Mouse (Mus musculus): Measurements from ENCODE around the gene Proca1. TPM values are rescaled to one million over a fixed set of nuclear protein-coding genes. Genes with fewer than 3 reads are reported as not detected.

The Proca1 gene
- polyA plus RNA-seq, 1 experiment: 7.6 TPM

DNA sequence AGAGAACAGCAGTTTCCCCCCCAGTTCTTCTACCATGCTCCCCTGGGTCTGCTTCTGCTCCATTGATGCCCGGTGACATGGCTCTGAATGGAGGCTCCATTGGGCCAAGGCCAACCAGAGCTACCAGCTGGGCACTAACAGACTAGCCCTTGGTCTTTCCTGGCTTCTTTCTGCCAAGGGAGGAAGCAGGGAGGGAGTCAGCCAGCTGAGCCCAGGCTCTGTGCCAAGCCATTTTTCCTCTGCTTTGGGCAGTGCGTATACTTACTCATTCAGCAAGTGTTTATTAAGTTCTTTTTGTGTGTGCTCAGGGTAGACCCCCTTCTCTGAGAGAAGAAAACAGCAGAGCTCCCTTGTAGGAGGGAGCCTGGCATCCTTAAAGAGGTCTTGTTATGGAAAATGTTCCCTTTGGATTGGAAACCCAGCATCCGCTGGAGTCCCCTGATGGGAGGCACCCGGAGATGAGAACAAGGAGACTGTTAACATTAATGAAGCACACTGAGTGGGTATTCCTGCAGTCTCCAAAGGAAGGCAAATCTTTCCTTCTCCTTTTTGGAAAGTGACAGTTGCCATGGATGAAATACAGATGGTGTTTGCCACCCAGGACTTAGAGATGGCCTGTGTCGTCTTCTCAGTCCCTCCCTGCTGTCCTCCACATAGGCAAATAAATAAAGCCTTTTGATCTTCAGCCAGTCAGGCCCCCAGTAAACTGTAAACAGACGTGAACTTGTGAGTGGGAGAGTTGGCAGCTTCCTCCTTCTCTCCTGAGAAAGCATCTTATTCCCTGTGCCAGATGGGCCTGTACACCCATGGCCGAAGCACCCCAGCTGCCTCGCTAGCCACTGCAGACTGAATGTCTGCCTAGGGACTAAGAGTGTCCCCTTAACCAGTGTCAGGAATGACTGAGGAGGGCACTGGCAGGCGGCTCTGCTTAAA is 40.6 kb upstream of the Proca1 start:
- H3K4me1 ChIP-seq (ENCODE audit: control insufficient read depth, insufficient read depth, low read length): no peaks in the 10 kb centered on the region
- TF ChIP-seq POLR2A (IDR thresholded peaks at IDR 0.05; ENCODE audit: insufficient read depth, low read length): no peak
- TF ChIP-seq CTCF (IDR thresholded peaks at IDR 0.05; ENCODE audit: low read depth, low read length): no peak
- no peak for TF ChIP-seq EP300 (IDR thresholded peaks at IDR 0.05; ENCODE audit: insufficient read depth, low read depth, low read length)
- H3K9me3 ChIP-seq (replicated peaks; ENCODE audit: control insufficient read depth, insufficient read depth, low read length, poor library complexity, severe bottlenecking): no peaks in the 10 kb centered on the region
- no peaks in the 10 kb centered on the region for H3K27me3 ChIP-seq (ENCODE audit: control insufficient read depth, insufficient read depth, low read length, poor library complexity, severe bottlenecking)
- peaks cover 13% of the 10 kb centered on the region for H3K36me3 ChIP-seq (ENCODE audit: control insufficient read depth, insufficient read depth, low read length, poor library complexity, severe bottlenecking)
- H3K4me3 ChIP-seq (ENCODE audit: low read depth, low read length): no peak overlapping the region
- no peak overlapping the region for H3K27ac ChIP-seq (ENCODE audit: insufficient read depth, low read length)
- no peak overlapping the region for H3K9ac ChIP-seq (ENCODE audit: low read depth, poor library complexity, severe bottlenecking)

DNA sequence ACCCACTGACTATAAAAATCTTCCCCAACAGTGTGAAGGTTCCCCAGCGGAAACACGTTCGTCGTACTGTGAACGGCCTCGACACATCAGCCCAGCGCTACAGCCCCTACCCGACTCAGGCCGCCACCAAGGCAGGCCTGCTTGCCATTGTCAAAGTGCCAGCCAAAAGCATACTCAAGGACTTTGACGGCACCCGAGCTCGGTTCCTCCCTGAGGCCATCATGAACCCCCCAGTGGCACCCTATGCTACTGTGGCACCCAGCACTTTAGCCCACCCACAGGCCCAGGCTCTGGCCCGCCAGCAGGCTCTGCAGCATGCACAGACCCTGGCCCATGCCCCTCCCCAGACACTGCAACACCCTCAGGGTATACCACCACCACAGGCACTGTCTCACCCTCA is 39.4 kb upstream of the Proca1 start:
- H3K27ac ChIP-seq (ENCODE audit: insufficient read depth, low read length): no peak overlapping the region
- no peak overlapping the region for H3K9ac ChIP-seq (ENCODE audit: low read depth, poor library complexity, severe bottlenecking)
- H3K36me3 ChIP-seq (ENCODE audit: control insufficient read depth, insufficient read depth, low read length, poor library complexity, severe bottlenecking): peaks cover 25% of the 10 kb centered on the region

DNA sequence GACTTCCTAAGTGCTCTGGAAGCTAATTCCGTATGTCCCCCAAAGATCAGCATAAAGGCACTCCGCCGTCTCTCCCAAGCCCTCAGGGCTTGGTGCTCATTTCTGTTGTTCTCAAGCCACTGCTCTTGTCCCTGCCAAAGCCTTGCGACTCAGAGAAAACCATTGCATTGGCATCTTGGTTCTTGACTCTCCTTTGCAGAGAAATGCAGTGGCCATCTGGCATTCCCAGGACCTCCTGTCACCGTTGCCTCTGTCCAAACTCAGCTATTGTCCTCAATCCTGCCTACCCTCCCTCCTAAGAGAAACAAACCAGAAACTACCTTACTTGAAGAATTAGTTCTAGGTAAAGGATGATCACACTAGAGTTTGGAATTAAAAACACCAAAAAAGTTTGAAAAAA is 37.5 kb upstream of the Proca1 start:
- Histone ChIP-seq H3K4me3 (ENCODE audit: low read depth, low read length) (no peak overlapping the region), H3K36me3 (ENCODE audit: control insufficient read depth, insufficient read depth, low read length, poor library complexity, severe bottlenecking) (peaks cover 41% of the 10 kb centered on the region), H3K9me3 (replicated peaks; ENCODE audit: control insufficient read depth, insufficient read depth, low read length, poor library complexity, severe bottlenecking) (no peaks in the 10 kb centered on the region), H3K27ac (ENCODE audit: insufficient read depth, low read length) (no peak overlapping the region), H3K4me1 (ENCODE audit: control insufficient read depth, insufficient read depth, low read length) (no peaks in the 10 kb centered on the region), H3K27me3 (ENCODE audit: control insufficient read depth, insufficient read depth, low read length, poor library complexity, severe bottlenecking) (no peaks in the 10 kb centered on the region), H3K9ac (ENCODE audit: low read depth, poor library complexity, severe bottlenecking) (no peak overlapping the region)
- TF ChIP-seq POLR2A (IDR thresholded peaks at IDR 0.05; ENCODE audit: insufficient read depth, low read length) (no peak), EP300 (IDR thresholded peaks at IDR 0.05; ENCODE audit: insufficient read depth, low read depth, low read length) (no peak), CTCF (IDR thresholded peaks at IDR 0.05; ENCODE audit: low read depth, low read length) (no peak)

More for the DNA sequence above, 39.4 kb upstream of the Proca1 start:
- no peak overlapping the region for H3K4me3 ChIP-seq (ENCODE audit: low read depth, low read length)
- H3K27me3 ChIP-seq (ENCODE audit: control insufficient read depth, insufficient read depth, low read length, poor library complexity, severe bottlenecking): no peaks in the 10 kb centered on the region
- H3K9me3 ChIP-seq (replicated peaks; ENCODE audit: control insufficient read depth, insufficient read depth, low read length, poor library complexity, severe bottlenecking): no peaks in the 10 kb centered on the region
- H3K4me1 ChIP-seq (ENCODE audit: control insufficient read depth, insufficient read depth, low read length): no peaks in the 10 kb centered on the region
- TF ChIP-seq EP300 (IDR thresholded peaks at IDR 0.05; ENCODE audit: insufficient read depth, low read depth, low read length) (no peak), POLR2A (IDR thresholded peaks at IDR 0.05; ENCODE audit: insufficient read depth, low read length) (no peak), CTCF (IDR thresholded peaks at IDR 0.05; ENCODE audit: low read depth, low read length) (no peak)

DNA sequence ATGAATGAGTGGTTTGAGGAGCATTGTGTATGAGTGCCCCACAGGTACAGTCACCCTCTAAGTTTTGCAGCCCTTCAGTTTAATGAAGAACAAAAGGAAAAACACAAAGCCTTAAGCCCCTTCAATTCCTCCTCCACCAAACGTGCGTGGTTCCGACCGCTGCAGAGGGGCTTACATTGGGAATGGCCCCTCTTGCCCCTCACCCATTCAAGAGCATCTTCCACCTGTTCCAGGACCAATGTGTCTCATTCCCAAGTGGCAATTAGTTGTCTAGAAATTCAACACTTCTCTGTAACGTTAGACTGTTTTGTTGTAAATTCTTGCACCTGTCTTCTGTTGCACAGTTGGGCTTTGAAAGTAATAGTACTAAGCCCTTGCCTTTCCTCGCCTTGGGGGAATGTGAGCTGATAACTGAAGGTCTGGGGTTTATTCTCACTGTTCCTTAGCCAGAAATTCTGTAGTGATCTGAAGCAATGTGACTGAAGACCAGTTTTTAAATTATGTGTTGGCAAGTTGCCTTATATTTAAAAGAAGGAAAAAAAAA is 37.0 kb upstream of the Proca1 start:
- H3K4me1 ChIP-seq (ENCODE audit: control insufficient read depth, insufficient read depth, low read length): no peaks in the 10 kb centered on the region
- peaks cover 44% of the 10 kb centered on the region for H3K36me3 ChIP-seq (ENCODE audit: control insufficient read depth, insufficient read depth, low read length, poor library complexity, severe bottlenecking)
- no peaks in the 10 kb centered on the region for H3K9me3 ChIP-seq (replicated peaks; ENCODE audit: control insufficient read depth, insufficient read depth, low read length, poor library complexity, severe bottlenecking)
- H3K27me3 ChIP-seq (ENCODE audit: control insufficient read depth, insufficient read depth, low read length, poor library complexity, severe bottlenecking): no peaks in the 10 kb centered on the region
- H3K9ac ChIP-seq (ENCODE audit: low read depth, poor library complexity, severe bottlenecking): no peak overlapping the region
- no peak overlapping the region for H3K4me3 ChIP-seq (ENCODE audit: low read depth, low read length)
- TF ChIP-seq EP300 (IDR thresholded peaks at IDR 0.05; ENCODE audit: insufficient read depth, low read depth, low read length): no peak
- TF ChIP-seq POLR2A (IDR thresholded peaks at IDR 0.05; ENCODE audit: insufficient read depth, low read length): no peak
- no peak for TF ChIP-seq CTCF (IDR thresholded peaks at IDR 0.05; ENCODE audit: low read depth, low read length)
- no peak overlapping the region for H3K27ac ChIP-seq (ENCODE audit: insufficient read depth, low read length)

DNA sequence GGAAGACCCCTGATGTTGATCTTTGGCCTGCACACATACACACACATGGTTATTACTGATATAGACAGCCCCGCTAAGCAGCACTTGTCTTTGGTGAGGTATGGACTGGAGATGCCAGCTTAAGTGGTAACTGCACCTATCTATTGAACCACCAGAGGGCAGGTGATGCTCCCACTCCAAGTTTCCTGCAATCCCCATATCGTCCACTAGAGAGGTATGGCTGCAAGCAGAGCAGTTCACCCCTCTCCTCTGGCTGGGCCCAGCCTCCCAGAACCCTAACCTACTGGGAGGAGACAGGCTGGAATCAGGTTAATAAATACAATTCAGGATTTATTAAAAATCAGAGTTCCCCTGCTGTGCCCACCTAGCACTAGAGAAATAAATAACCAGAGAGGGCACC is 34.1 kb upstream of the Proca1 start:
- peaks cover 54% of the 10 kb centered on the region for H3K36me3 ChIP-seq (ENCODE audit: control insufficient read depth, insufficient read depth, low read length, poor library complexity, severe bottlenecking)
- H3K9ac ChIP-seq (ENCODE audit: low read depth, poor library complexity, severe bottlenecking): no peak overlapping the region
- H3K9me3 ChIP-seq (replicated peaks; ENCODE audit: control insufficient read depth, insufficient read depth, low read length, poor library complexity, severe bottlenecking): no peaks in the 10 kb centered on the region
- no peaks in the 10 kb centered on the region for H3K27me3 ChIP-seq (ENCODE audit: control insufficient read depth, insufficient read depth, low read length, poor library complexity, severe bottlenecking)
- no peak overlapping the region for H3K27ac ChIP-seq (ENCODE audit: insufficient read depth, low read length)
- H3K4me3 ChIP-seq (ENCODE audit: low read depth, low read length): no peak overlapping the region
- H3K4me1 ChIP-seq (ENCODE audit: control insufficient read depth, insufficient read depth, low read length): peaks cover 4% of the 10 kb centered on the region
- TF ChIP-seq EP300 (IDR thresholded peaks at IDR 0.05; ENCODE audit: insufficient read depth, low read depth, low read length) (no peak), CTCF (IDR thresholded peaks at IDR 0.05; ENCODE audit: low read depth, low read length) (peak; percentile 94)

DNA sequence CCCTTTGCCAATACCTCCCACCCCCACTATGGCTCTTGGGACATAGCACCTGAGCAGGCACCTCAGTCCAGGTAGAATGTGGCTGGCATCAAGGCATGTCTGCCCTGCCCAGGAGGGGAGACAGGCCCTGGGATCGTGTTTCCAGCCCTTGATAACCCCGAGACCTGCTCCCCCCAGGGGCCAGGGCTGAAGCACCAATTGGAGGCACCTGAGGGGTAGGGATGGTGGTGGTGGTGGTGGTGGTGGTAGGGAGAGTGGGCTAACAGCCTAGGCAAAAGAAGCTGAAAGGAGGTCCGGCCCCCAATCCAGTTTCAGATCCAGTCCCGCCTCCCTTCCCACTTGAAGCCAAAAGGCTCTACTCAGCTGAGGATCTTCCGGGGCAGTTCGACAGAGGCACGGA is 33.6 kb upstream of the Proca1 start:
- no peak overlapping the region for H3K9ac ChIP-seq (ENCODE audit: low read depth, poor library complexity, severe bottlenecking)
- no peaks in the 10 kb centered on the region for H3K9me3 ChIP-seq (replicated peaks; ENCODE audit: control insufficient read depth, insufficient read depth, low read length, poor library complexity, severe bottlenecking)
- H3K27ac ChIP-seq (ENCODE audit: insufficient read depth, low read length): peak overlapping the region; percentile 31
- no peak overlapping the region for H3K4me3 ChIP-seq (ENCODE audit: low read depth, low read length)
- TF ChIP-seq POLR2A (IDR thresholded peaks at IDR 0.05; ENCODE audit: insufficient read depth, low read length) (no peak), CTCF (IDR thresholded peaks at IDR 0.05; ENCODE audit: low read depth, low read length) (no peak), EP300 (IDR thresholded peaks at IDR 0.05; ENCODE audit: insufficient read depth, low read depth, low read length) (no peak)
- peaks cover 54% of the 10 kb centered on the region for H3K36me3 ChIP-seq (ENCODE audit: control insufficient read depth, insufficient read depth, low read length, poor library complexity, severe bottlenecking)
- no peaks in the 10 kb centered on the region for H3K27me3 ChIP-seq (ENCODE audit: control insufficient read depth, insufficient read depth, low read length, poor library complexity, severe bottlenecking)
- H3K4me1 ChIP-seq (ENCODE audit: control insufficient read depth, insufficient read depth, low read length): peaks cover 4% of the 10 kb centered on the region

Data from ES-Bruce4 (cell line).